Mouse (Mus musculus) limb, embryonic 15.5 days (tissue): ENCODE results near the gene Crmp1. TPM values are rescaled to one million over a fixed set of nuclear protein-coding genes. Genes with fewer than 3 reads are reported as not detected.

Experiments used
- ATAC-seq: fragments of 200-750 bp; cut with Nextera tagmentation; 2 replicates; pipeline ENCODE4 v1.8.0; 2017; ENCODE audit warnings: low read depth, moderate TSS enrichment; ENCODE audit not compliant: insufficient number of reproducible peaks, low FRiP score, low TSS enrichment
- H3K27ac ChIP-seq: fragments of 300-500 bp; sonication (generic); 2 replicates; pipeline ENCODE4 v1.5.1; 2015; ENCODE audit warnings: moderate library complexity, mild to moderate bottlenecking, inconsistent platforms
- H3K27me3 ChIP-seq: fragments of 300-500 bp; sonication (generic); 2 replicates; pipeline ENCODE4 v1.6.1; 2015; ENCODE audit warnings: inconsistent platforms
- H3K36me3 ChIP-seq: fragments of 300-500 bp; sonication (generic); 2 replicates; pipeline ENCODE4 v1.6.1; 2015; ENCODE audit warnings: inconsistent platforms
- H3K4me1 ChIP-seq: fragments of 300-500 bp; sonication (generic); 2 replicates; pipeline ENCODE4 v1.6.1; 2015; ENCODE audit warnings: inconsistent platforms
- H3K4me2 ChIP-seq: fragments of 300-500 bp; sonication (generic); 2 replicates; pipeline ENCODE4 v1.6.1; 2015; ENCODE audit warnings: mild to moderate bottlenecking, inconsistent platforms
- H3K4me3 ChIP-seq: fragments of 300-500 bp; sonication (generic); 2 replicates; pipeline ENCODE4 v1.5.1; 2015; ENCODE audit warnings: mild to moderate bottlenecking, inconsistent platforms
- H3K9ac ChIP-seq: fragments of 300-500 bp; sonication (generic); 2 replicates; pipeline ENCODE4 v1.6.1; 2015; ENCODE audit warnings: inconsistent platforms
- H3K9me3 ChIP-seq: fragments of 300-500 bp; sonication (generic); 2 replicates; pipeline ENCODE4 v1.6.1; 2016; ENCODE audit warnings: inconsistent platforms
- WGBS: fragments of 180-500 bp; shearing (Covaris S2); methylation state at CpG from one replicate; pipeline ENCODE4 v1.1.7; 2015; 5-methylcytosine and 5-hydroxymethylcytosine counted together
- polyA plus RNA-seq: library from polyadenylated mRNA; unstranded; fragments of >200 nt; fragmentation: Nextera tagmentation; extraction: Ambion mirVana; gene quantifications from 2 replicates; pipeline ENCODE4 v1.2.1, GENCODE M21; 2015

Gene Crmp1
- polyA plus RNA-seq, 1 experiment from 2014 or later: 8.2 TPM

GRCm38 (mm10) chr5:37215276-37215675, 26.5 kb upstream of the Crmp1 start:
- Histone ChIP-seq H3K4me2 (no peak overlapping the region), H3K9ac (no peak overlapping the region), H3K4me3 (no peak overlapping the region), H3K9me3 (no peaks in the 10 kb centered on the region), H3K27me3 (no peaks in the 10 kb centered on the region), H3K36me3 (no peaks in the 10 kb centered on the region), H3K27ac (no peak overlapping the region), H3K4me1 (no peaks in the 10 kb centered on the region)
- no peak for ATAC-seq
- WGBS: 89% methylated on average over 7 of the region's 7 CpGs

GRCm38 (mm10) chr5:37219615-37220014, 22.1 kb upstream of the Crmp1 start:
- no peaks in the 10 kb centered on the region for H3K9me3 ChIP-seq
- no peak overlapping the region for H3K4me3 ChIP-seq
- 46% methylated on average over 5 of the region's 5 CpGs for WGBS
- H3K4me1 ChIP-seq: no peaks in the 10 kb centered on the region
- H3K9ac ChIP-seq: no peak overlapping the region
- H3K36me3 ChIP-seq: no peaks in the 10 kb centered on the region
- H3K4me2 ChIP-seq: no peak overlapping the region
- no peak overlapping the region for H3K27ac ChIP-seq
- no peak for ATAC-seq
- no peaks in the 10 kb centered on the region for H3K27me3 ChIP-seq

- Histone ChIP-seq H3K36me3 (no peaks in the 10 kb centered on the region), H3K27me3 (no peaks in the 10 kb centered on the region), H3K27ac (no peak overlapping the region), H3K9me3 (no peaks in the 10 kb centered on the region), H3K4me3 (no peak overlapping the region), H3K9ac (no peak overlapping the region), H3K4me1 (no peaks in the 10 kb centered on the region), H3K4me2 (no peak overlapping the region)
- ATAC-seq: no peak
- 84% methylated on average over 5 of the region's 5 CpGs for WGBS
These were observed 21.2 kb upstream of the Crmp1 start for GRCm38 (mm10) chr5:37220575-37220974.

GRCm38 (mm10) chr5:37221563-37221962, 20.2 kb upstream of the Crmp1 start:
- Histone ChIP-seq H3K9ac (no peak overlapping the region), H3K4me3 (no peak overlapping the region), H3K27ac (no peak overlapping the region), H3K4me1 (no peaks in the 10 kb centered on the region), H3K36me3 (no peaks in the 10 kb centered on the region), H3K4me2 (no peak overlapping the region), H3K9me3 (no peaks in the 10 kb centered on the region), H3K27me3 (no peaks in the 10 kb centered on the region)
- 47% methylated on average over 6 of the region's 6 CpGs for WGBS
- ATAC-seq: no peak

- H3K9me3 ChIP-seq: no peaks in the 10 kb centered on the region
- WGBS: 47% methylated on average over 8 of the region's 8 CpGs
- no peak overlapping the region for H3K4me2 ChIP-seq
- H3K4me3 ChIP-seq: no peak overlapping the region
- H3K36me3 ChIP-seq: no peaks in the 10 kb centered on the region
- no peak overlapping the region for H3K9ac ChIP-seq
- H3K27ac ChIP-seq: no peak overlapping the region
- H3K4me1 ChIP-seq: no peaks in the 10 kb centered on the region
- no peak for ATAC-seq
- no peaks in the 10 kb centered on the region for H3K27me3 ChIP-seq
These were observed 19.4 kb upstream of the Crmp1 start for GRCm38 (mm10) chr5:37222316-37222715.

GRCm38 (mm10) chr5:37225708-37226107, 16.0 kb upstream of the Crmp1 start:
- WGBS: 84% methylated on average over 1 of the region's 1 CpGs
- Histone ChIP-seq H3K9ac (no peak overlapping the region), H3K4me3 (no peak overlapping the region), H3K9me3 (no peaks in the 10 kb centered on the region), H3K27ac (no peak overlapping the region), H3K4me2 (no peak overlapping the region), H3K36me3 (no peaks in the 10 kb centered on the region), H3K4me1 (no peaks in the 10 kb centered on the region), H3K27me3 (no peaks in the 10 kb centered on the region; the same call in 1 of the 2 replicates)
- ATAC-seq: no peak

- WGBS: 47% methylated on average over 6 of the region's 6 CpGs
- no peaks in the 10 kb centered on the region for H3K9me3 ChIP-seq
- H3K27ac ChIP-seq: no peak overlapping the region
- no peaks in the 10 kb centered on the region for H3K36me3 ChIP-seq
- no peak for ATAC-seq
- no peak overlapping the region for H3K4me2 ChIP-seq
- no peak overlapping the region for H3K9ac ChIP-seq
- no peak overlapping the region for H3K4me3 ChIP-seq
- no peaks in the 10 kb centered on the region for H3K4me1 ChIP-seq
- no peaks in the 10 kb centered on the region; the same call in 1 of the 2 replicates for H3K27me3 ChIP-seq
These were observed 13.6 kb upstream of the Crmp1 start for GRCm38 (mm10) chr5:37227956-37228680.

GRCm38 (mm10) chr5:37228894-37229293, 12.8 kb upstream of the Crmp1 start:
- Histone ChIP-seq H3K4me1 (no peaks in the 10 kb centered on the region), H3K27ac (no peak overlapping the region), H3K4me3 (no peak overlapping the region), H3K9ac (no peak overlapping the region), H3K27me3 (peaks cover under 1% of the 10 kb centered on the region; the same call in 1 of the 2 replicates), H3K36me3 (no peaks in the 10 kb centered on the region), H3K9me3 (no peaks in the 10 kb centered on the region), H3K4me2 (no peak overlapping the region)
- 66% methylated on average over 7 of the region's 7 CpGs for WGBS
- no peak for ATAC-seq

- no peaks in the 10 kb centered on the region for H3K36me3 ChIP-seq
- no peak overlapping the region for H3K9ac ChIP-seq
- no peak for ATAC-seq
- no peaks in the 10 kb centered on the region for H3K4me1 ChIP-seq
- no peak overlapping the region for H3K4me3 ChIP-seq
- H3K27me3 ChIP-seq: peaks cover 11% of the 10 kb centered on the region; the same call in 1 of the 2 replicates
- 43% methylated on average over 9 of the region's 9 CpGs for WGBS
- no peak overlapping the region for H3K27ac ChIP-seq
- no peaks in the 10 kb centered on the region for H3K9me3 ChIP-seq
- no peak overlapping the region for H3K4me2 ChIP-seq
These were observed 8.7 kb upstream of the Crmp1 start for GRCm38 (mm10) chr5:37233010-37233557.

- no peak overlapping the region for H3K4me2 ChIP-seq
- H3K4me3 ChIP-seq: no peak overlapping the region
- no peaks in the 10 kb centered on the region for H3K36me3 ChIP-seq
- ATAC-seq: no peak
- H3K27me3 ChIP-seq: peaks cover 53% of the 10 kb centered on the region
- H3K9me3 ChIP-seq: no peaks in the 10 kb centered on the region
- H3K4me1 ChIP-seq: peaks cover 14% of the 10 kb centered on the region
- WGBS: 26% methylated on average over 2 of the region's 2 CpGs
- H3K27ac ChIP-seq: no peak overlapping the region
- no peak overlapping the region for H3K9ac ChIP-seq
These were observed 3.1 kb upstream of the Crmp1 start for GRCm38 (mm10) chr5:37238654-37239053.

- peaks cover 25% of the 10 kb centered on the region for H3K4me1 ChIP-seq
- no peak overlapping the region for H3K4me2 ChIP-seq
- H3K4me3 ChIP-seq: no peak overlapping the region
- no peaks in the 10 kb centered on the region for H3K36me3 ChIP-seq
- ATAC-seq: no peak
- H3K9me3 ChIP-seq: no peaks in the 10 kb centered on the region
- no peak overlapping the region for H3K27ac ChIP-seq
- H3K9ac ChIP-seq: no peak overlapping the region
- WGBS: 1% methylated on average over 5 of the region's 5 CpGs
- peaks cover 60% of the 10 kb centered on the region for H3K27me3 ChIP-seq
These were observed 1.2 kb upstream of the Crmp1 start for GRCm38 (mm10) chr5:37240550-37240949.

GRCm38 (mm10) chr5:37241224-37241623, 516 bp upstream of the Crmp1 start:
- 13% methylated on average over 9 of the region's 9 CpGs for WGBS
- Histone ChIP-seq H3K9me3 (no peaks in the 10 kb centered on the region), H3K27me3 (peaks cover 67% of the 10 kb centered on the region), H3K4me3 (peak overlapping the region; percentile 38), H3K4me1 (peaks cover 31% of the 10 kb centered on the region), H3K27ac (no peak overlapping the region), H3K9ac (no peak overlapping the region), H3K36me3 (no peaks in the 10 kb centered on the region), H3K4me2 (peak overlapping the region; percentile 73; the same call in 1 of the 2 replicates)
- no peak for ATAC-seq
